Mouse (Mus musculus): ENCODE results near the gene Ubac1. TPM values are rescaled to one million over a fixed set of nuclear protein-coding genes. Genes with fewer than 3 reads are reported as not detected.

Gene Ubac1
- 27.2 TPM for polyA plus RNA-seq (2014; fragmentation: Illumina TruSeq; extraction: RNeasy Lipid Tissue Mini Kit (QIAGEN cat#74804); ENCODE audit: low replicate concordance)

GRCm38 (mm10) chr2:26021561-26022257, at the start of gene Ubac1:
Gene Ubac1, minus strand, starts transcription at chr2:26021747.

GRCm38 (mm10) chr2:25983159-25983907, 38.2 kb downstream of the Ubac1 start, which contains the start of gene Camsap1:
Gene Camsap1, minus strand, starts transcription at chr2:25983282.

Other genes with a start within 250 kb of the Ubac1 start
- not detected for gene Lcn11, start 244.7 kb downstream of the Ubac1 start, polyA plus RNA-seq (2014; fragmentation: Illumina TruSeq; extraction: RNeasy Lipid Tissue Mini Kit (QIAGEN cat#74804); ENCODE audit: low replicate concordance)
- gene Gm13539, start 239.5 kb downstream of the Ubac1 start, polyA plus RNA-seq (2014; fragmentation: Illumina TruSeq; extraction: RNeasy Lipid Tissue Mini Kit (QIAGEN cat#74804); ENCODE audit: low replicate concordance), result not detected
- not detected for gene Glt6d1, start 205.9 kb downstream of the Ubac1 start, polyA plus RNA-seq (2014; fragmentation: Illumina TruSeq; extraction: RNeasy Lipid Tissue Mini Kit (QIAGEN cat#74804); ENCODE audit: low replicate concordance)
- gene Lcn9, start 198.6 kb downstream of the Ubac1 start, polyA plus RNA-seq (2014; fragmentation: Illumina TruSeq; extraction: RNeasy Lipid Tissue Mini Kit (QIAGEN cat#74804); ENCODE audit: low replicate concordance), result not detected
- not detected for gene Sohlh1, start 174.5 kb downstream of the Ubac1 start, polyA plus RNA-seq (2014; fragmentation: Illumina TruSeq; extraction: RNeasy Lipid Tissue Mini Kit (QIAGEN cat#74804); ENCODE audit: low replicate concordance)
- gene Kcnt1, start 158.0 kb downstream of the Ubac1 start, polyA plus RNA-seq (2014; fragmentation: Illumina TruSeq; extraction: RNeasy Lipid Tissue Mini Kit (QIAGEN cat#74804); ENCODE audit: low replicate concordance), result 0.07 TPM
- gene Camsap1, start 38.5 kb downstream of the Ubac1 start, polyA plus RNA-seq (2014; fragmentation: Illumina TruSeq; extraction: RNeasy Lipid Tissue Mini Kit (QIAGEN cat#74804); ENCODE audit: low replicate concordance), result 12.3 TPM
- 9.4 TPM for gene Nacc2, start 101.5 kb upstream of the Ubac1 start, polyA plus RNA-seq (2014; fragmentation: Illumina TruSeq; extraction: RNeasy Lipid Tissue Mini Kit (QIAGEN cat#74804); ENCODE audit: low replicate concordance)
- not detected for gene Lhx3, start 186.5 kb upstream of the Ubac1 start, polyA plus RNA-seq (2014; fragmentation: Illumina TruSeq; extraction: RNeasy Lipid Tissue Mini Kit (QIAGEN cat#74804); ENCODE audit: low replicate concordance)
- gene Qsox2, start 215.8 kb upstream of the Ubac1 start, polyA plus RNA-seq (2014; fragmentation: Illumina TruSeq; extraction: RNeasy Lipid Tissue Mini Kit (QIAGEN cat#74804); ENCODE audit: low replicate concordance), result 6.0 TPM

Measured in small intestine, adult 10 weeks (tissue).